Mouse (Mus musculus) ES-E14 (cell line): ENCODE data around the gene Pitpnm3.

Experiments
- CHD2 ChIP-seq: IDR thresholded peaks from 2 replicates; pipeline ENCODE4 v1.6.1; 2014; ENCODE audit warnings: mild to moderate bottlenecking, low read depth, low read length, inconsistent platforms
- HCFC1 ChIP-seq: IDR thresholded peaks from 2 replicates; pipeline ENCODE4 v1.6.1; 2012; ENCODE audit warnings: low read length, inconsistent platforms, borderline replicate concordance; ENCODE audit not compliant: insufficient read depth
- MAFK ChIP-seq: IDR thresholded peaks from 2 replicates; pipeline ENCODE4 v1.6.1; 2014; ENCODE audit warnings: mild to moderate bottlenecking, low read depth, low read length, inconsistent platforms; ENCODE audit not compliant: insufficient read depth
- ZC3H11A ChIP-seq: IDR thresholded peaks from 2 replicates; pipeline ENCODE4 v1.6.1; 2012; ENCODE audit warnings: low read depth, mild to moderate bottlenecking, inconsistent platforms, low read length, borderline replicate concordance
- ZNF384 ChIP-seq: IDR thresholded peaks from 2 replicates; pipeline ENCODE4 v1.6.1; 2012; ENCODE audit warnings: low read depth, low read length, inconsistent platforms

DNA sequence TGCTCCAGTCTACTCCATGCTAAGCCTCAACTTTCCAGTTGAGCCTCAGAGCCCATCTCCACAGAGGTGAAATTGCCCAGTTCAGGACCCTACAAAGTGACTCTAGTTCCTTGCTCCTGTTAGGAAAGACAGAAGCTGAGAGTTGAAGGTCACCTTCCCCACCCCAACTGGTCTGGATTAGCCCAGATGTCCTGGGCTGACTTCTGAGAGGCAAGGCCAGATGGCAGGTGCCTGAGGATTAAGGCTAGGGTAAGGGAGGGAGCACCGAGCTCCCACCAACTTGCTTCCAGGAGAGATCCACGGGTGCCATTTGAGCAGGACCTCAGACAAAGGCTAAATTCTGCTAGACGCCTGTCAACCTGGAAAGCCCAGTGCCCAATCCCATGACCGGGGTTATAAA is 103.5 kb downstream of the Pitpnm3 start:
- TF ChIP-seq MAFK (no peak), ZC3H11A (no peak), CHD2 (no peak), HCFC1 (no peak), ZNF384 (no peak)
